Mouse (Mus musculus) ES-Bruce4 (cell line): ENCODE results near the gene Gm47841.

ENCODE experiments used
- CTCF ChIP-seq: IDR thresholded peaks from one replicate; pipeline ENCODE4 v1.8.1; 2011; ENCODE audit warnings: low read depth, low read length
- EP300 ChIP-seq: IDR thresholded peaks from 2 replicates; pipeline ENCODE4 v1.6.1; 2011; ENCODE audit warnings: low read depth, low read length; ENCODE audit not compliant: insufficient read depth
- POLR2A ChIP-seq: IDR thresholded peaks from one replicate; pipeline ENCODE4 v1.8.1; 2011; ENCODE audit warnings: low read length; ENCODE audit not compliant: insufficient read depth

DNA sequence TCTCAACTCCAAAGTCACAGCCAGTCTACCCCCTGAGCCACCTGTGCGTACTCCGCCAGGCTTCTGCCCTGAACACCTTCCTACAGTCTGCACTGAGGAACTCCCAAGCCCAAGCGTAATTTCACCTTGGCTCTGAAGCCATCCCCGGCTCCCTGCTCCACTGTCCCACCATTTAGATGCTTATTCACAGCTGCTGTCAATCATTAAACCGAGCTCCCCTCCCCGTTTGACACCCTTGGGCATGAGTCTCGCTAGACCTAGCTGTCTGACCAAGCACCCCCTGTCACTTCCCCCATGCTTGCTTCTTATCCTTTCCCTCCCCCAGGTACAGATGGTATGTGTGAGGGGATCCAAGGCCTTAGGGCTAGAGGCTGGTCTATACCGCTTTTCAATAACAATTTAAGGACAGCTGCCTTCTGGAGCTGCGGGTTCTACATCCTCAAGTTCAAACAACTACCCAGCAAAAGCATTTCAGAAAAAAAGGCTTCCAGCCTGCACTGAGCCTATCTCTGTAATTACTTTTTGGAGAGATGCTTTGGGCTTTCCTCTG is 22.5 kb upstream of the Gm47841 start:
- TF ChIP-seq EP300 (0 out of 2 replicates have a peak, but pooled peaks have one; percentile 41), CTCF (no peak), POLR2A (no peak)
